Mouse (Mus musculus): ENCODE results near the gene Ptchd1. TPM values are rescaled to one million over a fixed set of nuclear protein-coding genes. Genes with fewer than 3 reads are reported as not detected.

The Ptchd1 gene
- polyA plus RNA-seq (2016; fragmentation: Nextera tagmentation; extraction: Ambion mirVana): 0.12 and 0.34 TPM in 2 replicates

- H3K27me3 ChIP-seq (ENCODE audit: insufficient read depth, poor library complexity, severe bottlenecking): peaks cover 57% of the 10 kb centered on the region
- no peak for DNase-seq (ENCODE audit: low spot score)
- no peaks in the 10 kb centered on the region for H3K9me3 ChIP-seq
- 11% methylated on average over 31 of the region's 34 CpGs for WGBS
- peak within 1 kb of the TSS; percentile 63 for H3K4me3 ChIP-seq
- no peaks in the 10 kb centered on the region for H3K36me3 ChIP-seq
- no peaks in the 10 kb centered on the region for H3K4me1 ChIP-seq
- no peak within 1 kb of the TSS for H3K27ac ChIP-seq
Observed at GRCm38 (mm10) chrX:155623701-155624281, at the start of gene Ptchd1. Gene Ptchd1, minus strand, starts transcription at chrX:155623814.

GRCm38 (mm10) chrX:155657971-155658370 is 34.4 kb upstream of the Ptchd1 start:
- DNase-seq (ENCODE audit: low spot score): no peak
- WGBS: 70% methylated on average over 1 of the region's 1 CpGs
- Histone ChIP-seq H3K36me3 (no peaks in the 10 kb centered on the region), H3K27ac (no peak overlapping the region), H3K9me3 (no peaks in the 10 kb centered on the region), H3K4me1 (no peaks in the 10 kb centered on the region), H3K4me3 (no peak overlapping the region), H3K27me3 (ENCODE audit: insufficient read depth, poor library complexity, severe bottlenecking) (no peaks in the 10 kb centered on the region)

GRCm38 (mm10) chrX:155645975-155646374 is 22.4 kb upstream of the Ptchd1 start:
- Histone ChIP-seq H3K27me3 (ENCODE audit: insufficient read depth, poor library complexity, severe bottlenecking) (no peaks in the 10 kb centered on the region), H3K36me3 (no peaks in the 10 kb centered on the region), H3K9me3 (no peaks in the 10 kb centered on the region), H3K4me3 (no peak overlapping the region), H3K4me1 (no peaks in the 10 kb centered on the region), H3K27ac (no peak overlapping the region)
- 83% methylated on average over 3 of the region's 3 CpGs for WGBS
- no peak for DNase-seq (ENCODE audit: low spot score)

GRCm38 (mm10) chrX:155643975-155644374 is 20.4 kb upstream of the Ptchd1 start:
- Histone ChIP-seq H3K9me3 (no peaks in the 10 kb centered on the region), H3K36me3 (no peaks in the 10 kb centered on the region), H3K27ac (no peak overlapping the region), H3K27me3 (ENCODE audit: insufficient read depth, poor library complexity, severe bottlenecking) (no peaks in the 10 kb centered on the region), H3K4me1 (no peaks in the 10 kb centered on the region), H3K4me3 (no peak overlapping the region)
- 21% methylated on average over 1 of the region's 1 CpGs for WGBS
- DNase-seq (ENCODE audit: low spot score): no peak

- Histone ChIP-seq H3K9me3 (no peaks in the 10 kb centered on the region), H3K4me1 (no peaks in the 10 kb centered on the region), H3K27me3 (ENCODE audit: insufficient read depth, poor library complexity, severe bottlenecking) (peaks cover 57% of the 10 kb centered on the region), H3K27ac (no peak overlapping the region), H3K4me3 (peak overlapping the region; percentile 33; the same call in 1 of the 2 replicates), H3K36me3 (no peaks in the 10 kb centered on the region)
- 10% methylated on average over 13 of the region's 13 CpGs for WGBS
- no peak for DNase-seq (ENCODE audit: low spot score)
Observed at GRCm38 (mm10) chrX:155625671-155626196, 2.1 kb upstream of the Ptchd1 start.

- Histone ChIP-seq H3K27ac (no peak overlapping the region), H3K36me3 (no peaks in the 10 kb centered on the region), H3K9me3 (no peaks in the 10 kb centered on the region), H3K27me3 (ENCODE audit: insufficient read depth, poor library complexity, severe bottlenecking) (peaks cover 57% of the 10 kb centered on the region), H3K4me1 (no peaks in the 10 kb centered on the region), H3K4me3 (peak overlapping the region; percentile 63)
- DNase-seq (ENCODE audit: low spot score): no peak
- WGBS: 12% methylated on average over 15 of the region's 15 CpGs
Observed at GRCm38 (mm10) chrX:155624895-155625294, 1.3 kb upstream of the Ptchd1 start.

GRCm38 (mm10) chrX:155624341-155624841 is 777 bp upstream of the Ptchd1 start, which contains the start of gene Gm15155:
Gene Gm15155, plus strand, starts transcription at chrX:155624741.
- no peak for DNase-seq (ENCODE audit: low spot score)
- WGBS: 6% methylated on average over 19 of the region's 19 CpGs
- peaks cover 57% of the 10 kb centered on the region for H3K27me3 ChIP-seq (ENCODE audit: insufficient read depth, poor library complexity, severe bottlenecking)
- no peaks in the 10 kb centered on the region for H3K36me3 ChIP-seq
- no peaks in the 10 kb centered on the region for H3K4me1 ChIP-seq
- H3K27ac ChIP-seq: no peak within 1 kb of the TSS
- H3K9me3 ChIP-seq: no peaks in the 10 kb centered on the region
- H3K4me3 ChIP-seq: peak within 1 kb of the TSS; percentile 63

- no peak for DNase-seq (ENCODE audit: low spot score)
Observed at GRCm38 (mm10) chrX:155622961-155623599, 534 bp downstream of the Ptchd1 start.

GRCm38 (mm10) chrX:155622527-155622926 is 1.1 kb downstream of the Ptchd1 start:
- no peak overlapping the region for H3K27ac ChIP-seq
- no peaks in the 10 kb centered on the region for H3K4me1 ChIP-seq
- no peak for DNase-seq (ENCODE audit: low spot score)
- H3K4me3 ChIP-seq: peak overlapping the region; percentile 63
- WGBS: 10% methylated on average over 24 of the region's 24 CpGs
- peaks cover 57% of the 10 kb centered on the region for H3K27me3 ChIP-seq (ENCODE audit: insufficient read depth, poor library complexity, severe bottlenecking)
- no peaks in the 10 kb centered on the region for H3K9me3 ChIP-seq
- H3K36me3 ChIP-seq: no peaks in the 10 kb centered on the region

More at GRCm38 (mm10) chrX:155622961-155623599, 534 bp downstream of the Ptchd1 start:
- Histone ChIP-seq H3K9me3 (no peaks in the 10 kb centered on the region), H3K4me3 (peak overlapping the region; percentile 63), H3K27ac (no peak overlapping the region), H3K36me3 (no peaks in the 10 kb centered on the region), H3K27me3 (ENCODE audit: insufficient read depth, poor library complexity, severe bottlenecking) (peaks cover 57% of the 10 kb centered on the region), H3K4me1 (no peaks in the 10 kb centered on the region)
- WGBS: 8% methylated on average over 24 of the region's 69 CpGs

- 60% methylated on average over 2 of the region's 2 CpGs for WGBS
- DNase-seq (ENCODE audit: low spot score): no peak
- no peaks in the 10 kb centered on the region for H3K27me3 ChIP-seq (ENCODE audit: insufficient read depth, poor library complexity, severe bottlenecking)
- no peak overlapping the region for H3K27ac ChIP-seq
- no peaks in the 10 kb centered on the region for H3K9me3 ChIP-seq
- no peaks in the 10 kb centered on the region for H3K4me1 ChIP-seq
- no peak overlapping the region for H3K4me3 ChIP-seq
- no peaks in the 10 kb centered on the region for H3K36me3 ChIP-seq
Observed at GRCm38 (mm10) chrX:155601196-155601595, 22.4 kb downstream of the Ptchd1 start.

- H3K4me3 ChIP-seq: no peak overlapping the region
- no peaks in the 10 kb centered on the region for H3K27me3 ChIP-seq (ENCODE audit: insufficient read depth, poor library complexity, severe bottlenecking)
- H3K4me1 ChIP-seq: no peaks in the 10 kb centered on the region
- H3K36me3 ChIP-seq: no peaks in the 10 kb centered on the region
- H3K9me3 ChIP-seq: no peaks in the 10 kb centered on the region
- no peak for DNase-seq (ENCODE audit: low spot score)
- no peak overlapping the region for H3K27ac ChIP-seq
Observed at GRCm38 (mm10) chrX:155596390-155596789, 27.2 kb downstream of the Ptchd1 start.

GRCm38 (mm10) chrX:155594685-155595084 is 28.9 kb downstream of the Ptchd1 start:
- Histone ChIP-seq H3K27me3 (ENCODE audit: insufficient read depth, poor library complexity, severe bottlenecking) (no peaks in the 10 kb centered on the region), H3K4me3 (no peak overlapping the region), H3K4me1 (no peaks in the 10 kb centered on the region), H3K9me3 (no peaks in the 10 kb centered on the region), H3K27ac (no peak overlapping the region), H3K36me3 (no peaks in the 10 kb centered on the region)
- no peak for DNase-seq (ENCODE audit: low spot score)
- WGBS: 42% methylated on average over 1 of the region's 1 CpGs

GRCm38 (mm10) chrX:155592467-155592866 is 31.1 kb downstream of the Ptchd1 start:
- Histone ChIP-seq H3K9me3 (no peaks in the 10 kb centered on the region), H3K4me3 (no peak overlapping the region), H3K27me3 (ENCODE audit: insufficient read depth, poor library complexity, severe bottlenecking) (no peaks in the 10 kb centered on the region), H3K36me3 (no peaks in the 10 kb centered on the region), H3K27ac (no peak overlapping the region), H3K4me1 (no peaks in the 10 kb centered on the region)
- DNase-seq (ENCODE audit: low spot score): no peak
- 71% methylated on average over 2 of the region's 2 CpGs for WGBS
